In the genomic region with DNA sequence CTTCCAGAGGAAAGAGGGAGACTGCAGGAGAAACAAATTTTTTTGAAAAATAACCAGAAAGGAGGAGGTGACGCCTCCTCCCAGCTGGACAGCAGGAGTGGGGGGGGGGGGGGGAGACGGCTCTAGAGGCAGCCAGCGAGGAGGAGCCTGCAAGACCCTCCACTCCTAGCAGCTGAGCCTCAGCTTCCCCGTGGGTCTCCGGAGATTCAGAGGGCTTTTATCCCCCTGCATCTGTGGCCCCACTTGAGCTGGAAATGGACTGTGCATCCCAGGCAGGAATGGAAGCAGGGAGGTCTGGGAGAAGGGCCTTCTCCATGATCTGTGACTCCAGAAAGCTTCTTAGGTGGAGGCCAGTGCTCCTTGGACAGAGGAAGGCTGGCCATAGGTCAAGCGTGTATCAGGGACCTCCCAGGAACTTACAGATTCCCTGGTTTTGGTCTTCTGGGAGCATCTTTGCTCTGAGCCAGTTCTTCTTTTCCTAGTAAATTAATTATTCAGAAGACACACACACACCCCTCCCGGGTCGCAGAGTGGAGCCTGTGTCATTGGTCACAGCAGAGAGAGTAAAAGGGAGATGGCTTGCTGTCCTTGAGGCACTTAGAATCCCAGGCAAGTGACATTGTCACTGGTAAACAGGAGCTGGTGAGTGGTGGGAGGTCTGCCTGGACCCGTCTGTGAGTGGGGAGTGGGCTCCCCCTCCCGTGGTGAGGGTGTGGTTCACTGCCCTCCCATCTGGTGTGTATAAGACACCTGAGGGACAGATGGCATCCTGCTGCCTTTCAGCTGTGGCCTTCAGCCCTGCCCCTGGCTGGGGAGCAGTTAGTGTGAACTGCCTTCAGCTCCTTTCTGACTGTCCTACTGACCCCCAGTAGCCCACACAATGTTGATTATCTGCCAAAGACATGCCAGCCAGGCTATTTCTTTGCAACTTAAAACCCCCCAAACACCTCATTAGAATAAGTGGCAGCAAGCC, we compare ENCODE assay signal across 8 mouse cellular contexts. TPM values are rescaled to one million over a fixed set of nuclear protein-coding genes. Genes with fewer than 3 reads are reported as not detected.
DNase-seq lines count a peak whose midpoint lies in the region; ATAC-seq and TF ChIP-seq lines count a peak whose summit lies in the region.

No protein-coding gene starts in this region.

- H3K4me1 ChIP-seq in hindbrain, embryonic 12.5 days = peaks cover 67% of the 10 kb centered on the region
- H3K4me1 ChIP-seq in neural tube, embryonic 12.5 days = peaks cover 47% of the 10 kb centered on the region

- H3K4me3 ChIP-seq in layer of hippocampus, adult 2 months = peak overlapping the region; percentile 73
- peak overlapping the region; percentile 47 for H3K4me3 ChIP-seq in hindbrain, embryonic 12.5 days
- peak overlapping the region; percentile 41 for H3K4me3 ChIP-seq in neural tube, embryonic 12.5 days

- WGBS in hindbrain, embryonic 12.5 days = 3% methylated on average over 8 of the region's 10 CpGs
- WGBS in neural tube, embryonic 12.5 days = 8% methylated on average over 10 of the region's 10 CpGs

- no peak for TF ChIP-seq CTCF in layer of hippocampus, adult 2 months (conservative IDR thresholded peaks at IDR 0.05)

- peaks cover 14% of the 10 kb centered on the region for H3K27me3 ChIP-seq in hindbrain, embryonic 12.5 days
- H3K27me3 ChIP-seq in neural tube, embryonic 12.5 days (replicated peaks) = peaks cover 14% of the 10 kb centered on the region; the same call in 1 of the 2 replicates

- no peak for DNase-seq in layer of hippocampus, adult 2 months (ENCODE audit: low spot score in 2 of 2)
- DNase-seq in layer of hippocampus, postnatal 25 days (ENCODE audit: extremely low spot score in 1 of 2, low spot score in 1 of 2) = no peak
- DNase-seq in cerebellum, adult 9-10 months = peak; percentile 69
- DNase-seq in spleen, postnatal 14 days (ENCODE audit: low spot score in 2 of 2) = no peak
- DNase-seq in layer of hippocampus, postnatal 36 days = no peak
- no peak for DNase-seq in right cerebral cortex, postnatal 25 days

- ATAC-seq in hindbrain, embryonic 12.5 days (ENCODE audit: low FRiP score) = peak; percentile 53
- peak; percentile 30; the same call in 1 of the 2 replicates for ATAC-seq in neural tube, embryonic 12.5 days (ENCODE audit: low FRiP score, low read depth)

- H3K9ac ChIP-seq in hindbrain, embryonic 12.5 days = peak overlapping the region; percentile 64
- peak overlapping the region; percentile 55; the same call in 1 of the 2 replicates for H3K9ac ChIP-seq in neural tube, embryonic 12.5 days

- no peaks in the 10 kb centered on the region for H3K9me3 ChIP-seq in hindbrain, embryonic 12.5 days (replicated peaks)
- no peaks in the 10 kb centered on the region for H3K9me3 ChIP-seq in neural tube, embryonic 12.5 days

- H3K4me2 ChIP-seq in hindbrain, embryonic 12.5 days (replicated peaks) = peak overlapping the region; percentile 83
- peak overlapping the region; percentile 76 for H3K4me2 ChIP-seq in neural tube, embryonic 12.5 days (replicated peaks)

- H3K27ac ChIP-seq in layer of hippocampus, adult 2 months = peak overlapping the region; percentile 96
- peak overlapping the region; percentile 72 for H3K27ac ChIP-seq in hindbrain, embryonic 12.5 days
- no peak overlapping the region for H3K27ac ChIP-seq in neural tube, embryonic 12.5 days

- H3K36me3 ChIP-seq in hindbrain, embryonic 12.5 days = no peaks in the 10 kb centered on the region
- H3K36me3 ChIP-seq in neural tube, embryonic 12.5 days = no peaks in the 10 kb centered on the region

RNA-seq across cellular contexts. Expression of a gene that starts 1.0 kb away (rescaled TPM):
- total RNA-seq in layer of hippocampus, adult 2 months (2021) = 100 to 1,000 TPM; 153 to 163 TPM
- total RNA-seq in layer of hippocampus, postnatal 25 days (2021) = 100 to 1,000 TPM; 141 to 161 TPM
- 32.7 and 34.2 TPM in 2 replicates for polyA plus RNA-seq in hindbrain, embryonic 12.5 days (2016; fragmentation: Nextera tagmentation; extraction: Ambion mirVana)
- polyA plus RNA-seq in neural tube, embryonic 12.5 days (2016; fragmentation: Nextera tagmentation; extraction: Ambion mirVana) = 33.9 and 46.6 TPM in 2 replicates
- total RNA-seq in layer of hippocampus, postnatal 36 days (2021) = 100 to 1,000 TPM; 159 to 162 TPM
